Mouse (Mus musculus) lung, postnatal 14 days (tissue): Measurements from ENCODE around the gene Snx14.

Experiments
- DNase-seq: peaks from one replicate; pipeline ENCODE4 v3.0.0; 2021

Snx14 gene

GRCm38 (mm10) chr9:88340819-88341218 is 97.9 kb downstream of the Snx14 start:
- no peak for DNase-seq

- DNase-seq, result no peak
These were observed 102.9 kb downstream of the Snx14 start for GRCm38 (mm10) chr9:88335839-88336238.

GRCm38 (mm10) chr9:88332447-88332846 is 106.3 kb downstream of the Snx14 start:
- no peak for DNase-seq

- DNase-seq, result no peak
These were observed 108.4 kb downstream of the Snx14 start for GRCm38 (mm10) chr9:88330316-88330715.

- DNase-seq, result peak; percentile 12
These were observed 109.5 kb downstream of the Snx14 start for GRCm38 (mm10) chr9:88329166-88329748.

- DNase-seq, result no peak
These were observed 110.1 kb downstream of the Snx14 start for GRCm38 (mm10) chr9:88328666-88329065.

- peak; percentile 71 for DNase-seq
These were observed 111.5 kb downstream of the Snx14 start, which contains the start of gene Nt5e for GRCm38 (mm10) chr9:88326930-88327901. Gene Nt5e (plus strand): TSS chr9:88327197.
